Mouse (Mus musculus) embryonic stem cell, embryonic (primary cell): ENCODE measurements around the gene Txndc16.

Experiments used
- CTCF ChIA-PET, 4 experiments: fragments of 300-600 bp in 2 of 4; fragments of 350-600 bp in 2 of 4; sonication (Branson Sonifier 250); formaldehyde crosslinking; loops; one replicate each; lab custom pipeline; 2022; ENCODE audit warnings: inconsistent platforms in 2 of 4; lab: Charles Lee
- POLR2A ChIA-PET, 4 experiments: fragments of 300-600 bp in 2 of 4; fragments of 350-600 bp in 2 of 4; sonication (Branson Sonifier 250); formaldehyde crosslinking; loops; one replicate each; lab custom pipeline; 2022; ENCODE audit warnings: antibody characterized with exemption in 4 of 4, inconsistent platforms in 1 of 4; lab: Charles Lee

Txndc16 gene

DNA sequence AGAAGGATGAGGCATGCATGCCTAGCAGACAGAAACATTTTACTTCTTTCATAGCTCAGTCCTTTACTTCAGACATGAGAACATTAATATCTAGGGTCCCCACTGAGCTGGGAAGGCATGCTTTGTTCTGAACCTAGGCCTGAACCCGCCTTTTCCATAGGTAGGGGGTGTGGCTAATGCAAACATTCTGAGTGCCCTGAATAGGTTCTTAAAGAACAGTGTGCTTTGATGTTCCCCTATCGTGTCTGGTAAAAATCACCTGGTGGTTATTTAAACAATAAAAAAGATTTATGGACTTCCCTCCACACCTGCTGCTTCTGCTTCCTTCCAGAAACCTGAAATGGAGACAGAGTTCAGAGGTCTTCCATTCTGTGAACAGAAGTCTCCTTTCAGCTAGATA lies 40.9 kb downstream of the Txndc16 start:
- CTCF ChIA-PET: interaction anchor here in 1 of 4 experiments (0.6 kb wide), 1 partner anchor 480 kb away, joined by 4 read pairs; no protein-coding TSS in a partner anchor

DNA sequence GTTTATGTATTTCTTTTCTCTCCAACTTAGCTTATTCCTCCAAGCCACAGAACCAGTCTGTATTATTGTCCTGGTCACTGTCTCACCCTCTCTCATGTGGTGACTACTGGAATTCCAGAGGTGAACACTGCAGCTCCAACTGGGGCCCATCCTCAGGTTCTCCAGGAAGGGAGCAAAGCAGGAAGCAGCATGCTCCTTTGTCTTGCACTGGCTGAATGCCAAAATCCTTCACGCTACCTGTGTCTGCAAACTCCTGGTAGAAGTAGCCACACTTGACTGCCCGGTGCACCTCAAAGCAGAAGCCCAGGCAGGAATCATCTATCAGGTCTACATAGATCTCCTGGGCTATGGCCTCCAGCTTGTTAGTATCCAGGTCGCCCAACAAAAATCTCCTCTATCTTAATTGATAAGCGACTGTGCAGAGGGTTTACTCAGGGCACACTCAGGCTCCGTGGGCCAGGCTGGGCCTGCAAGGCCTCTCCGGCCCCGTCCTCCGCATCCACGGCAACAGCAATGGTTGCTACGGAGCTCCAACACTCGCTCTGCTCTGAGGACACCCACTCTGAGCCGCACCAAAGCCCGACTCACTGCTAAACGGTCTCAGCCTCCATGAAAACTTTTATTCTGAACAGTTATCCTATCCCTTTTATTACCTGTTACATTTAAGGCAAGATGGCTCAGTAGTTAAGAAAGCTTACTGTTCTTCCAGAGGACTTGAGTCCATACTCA lies 45.0 kb downstream of the Txndc16 start:
- ChIA-PET CTCF (interaction anchor here in 1 of 4 experiments (0.6 kb wide), 1 partner anchor 603 kb away, joined by 4 read pairs; no protein-coding TSS in a partner anchor), POLR2A (interaction anchor here in 1 of 4 experiments (1.5 to 1.9 kb wide), 2 partner anchors 44 to 46 kb away, joined by 5 read pairs; partner anchors contain the start of gene Gpr137c)

More for the DNA sequence above, 40.9 kb downstream of the Txndc16 start:
- POLR2A ChIA-PET: interaction anchor here in 1 of 4 experiments (1.1 kb wide), 1 partner anchor 40 kb away, joined by 4 read pairs; the partner anchor contains the start of gene Gpr137c

DNA sequence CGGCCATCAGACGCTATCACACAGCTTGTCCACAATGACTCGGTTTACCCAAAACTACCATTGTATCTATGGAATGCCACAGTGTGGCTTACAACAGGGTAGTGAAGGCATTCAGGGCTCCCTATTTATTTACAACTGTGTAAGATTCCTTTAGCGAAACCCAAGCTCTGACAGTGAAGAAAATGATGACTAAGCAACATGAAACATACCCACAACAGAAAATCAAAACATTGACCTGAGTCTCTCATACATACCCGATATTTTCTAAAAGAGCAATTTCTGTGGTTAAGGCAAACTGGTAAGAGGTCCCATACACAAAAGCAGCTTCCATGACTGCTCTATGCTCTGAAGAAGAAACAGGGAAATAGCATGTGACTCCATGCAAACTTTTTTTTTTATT lies 47.9 kb downstream of the Txndc16 start:
- POLR2A ChIA-PET: interaction anchor here in 1 of 4 experiments (0.9 kb wide), 1 partner anchor 48 kb away, joined by 3 read pairs; no protein-coding TSS in a partner anchor
- CTCF ChIA-PET: no interaction called here

DNA sequence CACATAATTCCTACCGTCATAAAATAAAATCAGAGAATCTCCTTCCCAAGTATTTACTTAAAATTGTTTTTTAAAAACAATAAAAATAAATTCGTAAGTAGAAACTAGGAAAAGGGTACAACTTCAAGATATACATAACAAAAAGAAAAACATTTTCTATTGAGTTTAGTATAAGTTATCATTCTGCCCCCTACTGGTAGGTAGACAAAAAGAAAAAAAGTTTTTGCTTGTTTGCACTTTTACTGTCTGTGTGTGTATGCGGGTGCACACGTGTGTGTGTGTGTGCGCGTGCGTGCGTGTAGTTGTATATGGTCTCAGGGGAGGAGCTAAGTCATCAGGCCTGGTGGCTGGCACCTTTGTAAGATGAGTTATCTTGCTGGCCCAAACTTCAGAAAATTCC lies 52.8 kb downstream of the Txndc16 start:
- ChIA-PET POLR2A (no interaction called here), CTCF (interaction anchor here in 3 of 4 experiments (0.6 to 1.2 kb wide), 3 partner anchors 9 to 198 kb away, joined by 3 to 4 read pairs (median 3); no protein-coding TSS in a partner anchor)

DNA sequence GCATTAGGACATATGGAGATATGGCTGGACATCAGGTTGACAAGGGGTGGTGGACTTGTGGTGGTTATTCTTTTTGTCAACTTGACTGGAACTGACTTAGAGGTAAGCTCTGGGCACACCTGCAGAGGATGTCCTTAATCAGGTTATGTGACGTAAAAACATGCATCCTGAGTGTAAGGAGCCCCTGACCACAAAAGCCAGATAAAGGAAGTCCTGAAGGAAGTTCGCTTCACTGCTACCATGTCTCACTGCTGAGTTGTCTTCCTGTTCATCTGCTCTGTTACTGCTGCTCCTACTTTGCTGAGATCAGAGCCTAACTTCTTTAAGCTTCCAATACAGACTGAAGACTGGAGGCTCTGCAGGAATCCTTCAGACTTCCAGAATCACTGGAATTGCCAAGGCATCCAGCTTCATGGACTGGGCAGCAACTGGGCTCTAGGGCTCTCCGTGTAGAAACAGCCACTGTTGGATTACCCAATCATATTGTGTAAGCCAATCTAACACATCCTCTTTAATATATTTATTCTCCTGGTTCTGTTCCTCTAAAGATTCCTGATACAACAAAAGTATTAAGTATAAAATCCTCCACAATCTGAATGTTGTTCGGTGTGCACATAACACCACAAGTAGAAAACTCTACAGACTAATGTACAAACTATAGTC lies 64.5 kb downstream of the Txndc16 start:
- CTCF ChIA-PET: interaction anchor here in 1 of 4 experiments (0.6 kb wide), 1 partner anchor 136 kb away, joined by 5 read pairs; no protein-coding TSS in a partner anchor
- POLR2A ChIA-PET: no interaction called here

DNA sequence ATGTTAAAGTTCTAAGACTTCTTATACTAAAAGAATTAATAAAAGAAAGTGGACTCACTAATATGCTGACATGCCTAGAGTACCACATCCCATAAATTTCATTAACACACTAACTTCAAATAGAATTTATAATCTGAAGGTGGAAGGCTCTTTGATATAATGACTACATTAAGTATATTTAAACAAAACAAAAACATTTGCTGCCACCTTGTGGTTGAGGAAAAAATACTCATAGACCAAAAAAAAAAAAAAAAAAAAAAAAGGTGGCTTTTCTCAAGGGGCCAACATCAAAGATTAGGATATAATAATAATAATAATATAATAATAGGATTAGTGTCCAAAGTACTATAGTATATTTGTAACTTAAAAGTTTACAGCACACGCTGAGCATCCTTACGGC lies 66.9 kb downstream of the Txndc16 start:
- POLR2A ChIA-PET: no interaction called here

DNA sequence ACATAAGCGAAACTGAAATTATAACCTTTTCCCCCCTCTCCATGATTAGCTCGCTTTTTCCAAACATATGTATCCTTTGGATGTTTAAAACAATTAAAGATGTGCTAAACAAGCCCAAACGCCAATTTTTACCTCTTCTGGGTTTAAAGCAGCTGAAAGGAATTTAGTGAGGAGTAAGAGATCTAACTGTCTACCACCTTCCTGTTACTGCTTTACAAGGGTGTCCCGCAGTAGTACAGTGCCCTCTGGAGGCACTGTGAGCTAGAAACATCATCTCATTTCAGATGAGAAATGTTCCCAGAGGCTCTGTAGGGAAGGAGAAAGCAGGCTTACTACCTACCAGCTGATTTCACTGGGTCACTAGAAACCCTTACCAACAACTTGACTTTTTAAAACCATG lies 77.6 kb downstream of the Txndc16 start:
- CTCF ChIA-PET: interaction anchor here (0.6 to 1.6 kb wide), 13 partner anchors 16 to 276 kb away, joined by 3 to 30 read pairs (median 4); no protein-coding TSS in a partner anchor

More for the DNA sequence above, 66.9 kb downstream of the Txndc16 start:
- CTCF ChIA-PET: no interaction called here

DNA sequence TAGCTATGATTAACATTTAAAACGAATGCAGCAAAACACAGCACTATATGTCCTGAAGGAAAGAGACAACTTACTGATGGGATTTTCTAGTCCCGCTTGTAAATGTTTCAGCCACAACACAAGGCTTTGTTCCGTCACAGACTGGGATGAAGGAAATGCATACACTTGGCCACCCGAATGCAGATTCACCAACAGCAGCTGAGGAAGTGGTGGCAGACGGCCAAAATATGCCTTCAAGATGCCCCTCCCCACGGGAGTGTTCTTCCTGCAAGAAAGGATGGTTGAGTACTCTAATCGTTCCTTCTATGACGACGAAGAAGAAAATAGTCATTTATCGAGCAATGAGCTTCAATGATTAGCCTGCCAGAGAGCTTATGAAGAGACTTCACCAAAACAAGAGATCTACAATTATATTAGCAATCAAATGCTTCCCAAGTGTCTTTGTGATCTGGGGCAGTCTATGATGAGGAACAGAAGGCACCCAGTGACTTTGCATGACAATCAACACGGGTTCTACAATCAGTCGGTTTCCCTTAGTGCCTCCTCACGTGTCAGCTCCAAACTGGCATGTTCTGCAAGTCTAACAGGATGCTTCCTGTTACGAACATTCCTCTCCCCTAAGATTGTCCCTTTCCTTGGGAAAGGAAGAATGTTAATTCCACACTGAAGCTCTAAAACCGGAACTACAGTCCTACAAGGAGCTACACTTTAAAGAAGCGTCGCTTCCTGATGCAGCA lies 79.6 kb downstream of the Txndc16 start:
- ChIA-PET POLR2A (interaction anchor here in 2 of 4 experiments (1.0 to 1.6 kb wide), 3 partner anchors 79 to 158 kb away, joined by 3 to 4 read pairs (median 3); partner anchors contain the start of gene Gpr137c (in 1 of the 2)), CTCF (interaction anchor here in 3 of 4 experiments (0.6 to 1.7 kb wide), 5 partner anchors 27 to 411 kb away, joined by 3 to 6 read pairs (median 4); no protein-coding TSS in a partner anchor)

More for the DNA sequence above, 77.6 kb downstream of the Txndc16 start:
- POLR2A ChIA-PET: interaction anchor here in 1 of 4 experiments (0.9 kb wide), 1 partner anchor 165 kb away, joined by 3 read pairs; no protein-coding TSS in a partner anchor

DNA sequence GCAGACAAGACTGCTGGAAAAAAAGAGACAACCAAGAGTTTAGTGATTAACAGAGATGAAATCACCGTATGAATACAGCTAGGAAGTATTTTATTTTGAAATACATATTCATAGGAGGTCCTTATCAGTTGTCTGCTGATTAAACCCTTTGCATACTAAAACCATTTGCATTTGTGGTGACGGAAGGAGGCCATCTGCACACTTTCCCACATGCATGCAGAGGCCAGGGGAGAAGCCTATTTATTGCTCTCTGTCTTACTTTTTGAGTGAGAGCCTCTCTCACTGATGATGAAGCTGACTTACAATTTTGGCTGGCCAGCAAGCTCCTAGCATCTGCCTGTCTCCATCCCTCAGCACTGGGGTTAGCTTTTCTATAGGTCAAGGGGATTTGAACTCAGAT lies 84.2 kb downstream of the Txndc16 start:
- POLR2A ChIA-PET: no interaction called here
- CTCF ChIA-PET: no interaction called here

DNA sequence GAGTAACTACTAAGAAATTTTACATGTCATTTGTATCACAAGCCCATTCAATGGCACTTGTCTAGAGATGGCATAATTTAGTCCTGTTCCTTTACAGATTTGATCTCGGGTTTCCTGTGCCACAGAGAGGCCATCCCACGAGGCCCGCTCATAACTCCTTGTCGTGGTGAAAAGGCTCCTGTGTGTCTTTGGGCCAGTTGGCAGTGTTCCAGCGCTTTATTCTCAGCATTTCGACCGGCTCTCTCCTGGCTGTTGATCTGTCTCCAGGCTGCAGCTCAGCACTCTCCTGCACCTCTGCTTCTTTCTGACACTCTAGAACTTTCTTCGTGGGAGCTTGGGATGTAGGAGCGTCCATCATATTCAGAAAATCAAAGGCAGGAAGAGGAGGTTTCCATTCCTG lies 84.6 kb downstream of the Txndc16 start:
- ChIA-PET POLR2A (interaction anchor here in 1 of 4 experiments (1.0 kb wide), 1 partner anchor 28 kb away, joined by 3 read pairs; no protein-coding TSS in a partner anchor), CTCF (no interaction called here)

DNA sequence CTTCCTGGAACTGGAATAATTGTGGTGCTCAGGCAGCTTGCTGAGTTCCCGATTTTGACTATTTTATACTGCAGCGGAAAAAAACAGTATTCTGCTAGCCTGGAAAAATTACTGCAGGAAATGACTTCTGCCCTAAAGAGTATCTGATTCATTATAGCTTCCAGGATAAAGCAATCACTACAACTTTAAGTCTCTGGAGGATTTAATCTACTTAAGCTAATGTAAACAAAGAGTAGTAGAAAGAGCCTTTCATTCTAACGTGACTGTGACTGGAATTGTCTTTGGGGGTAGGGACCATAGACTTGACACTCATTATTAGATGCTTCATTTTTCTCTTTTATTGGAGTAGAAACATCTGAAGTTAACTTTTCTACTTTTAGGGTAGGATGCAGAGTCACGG lies 101.8 kb downstream of the Txndc16 start:
- POLR2A ChIA-PET: no interaction called here
- CTCF ChIA-PET: no interaction called here

DNA sequence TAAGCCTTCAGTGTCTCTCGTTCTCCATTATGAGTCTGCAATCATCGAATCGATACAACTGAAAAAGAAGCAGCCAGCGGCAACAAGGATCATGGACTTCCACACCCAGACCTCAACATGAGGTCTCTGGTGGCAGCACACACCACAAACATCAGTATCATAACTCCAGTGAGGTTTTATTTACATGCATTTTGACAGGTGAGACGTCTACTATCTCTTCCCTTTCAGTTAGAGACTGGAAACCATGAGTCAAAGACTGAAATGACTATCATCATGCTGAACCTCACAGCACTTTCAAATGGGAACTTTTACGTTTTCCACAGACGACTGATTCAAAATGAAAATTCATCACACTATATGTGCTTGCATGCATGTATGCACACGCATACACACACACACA lies 117.9 kb downstream of the Txndc16 start:
- ChIA-PET CTCF (no interaction called here), POLR2A (no interaction called here)

DNA sequence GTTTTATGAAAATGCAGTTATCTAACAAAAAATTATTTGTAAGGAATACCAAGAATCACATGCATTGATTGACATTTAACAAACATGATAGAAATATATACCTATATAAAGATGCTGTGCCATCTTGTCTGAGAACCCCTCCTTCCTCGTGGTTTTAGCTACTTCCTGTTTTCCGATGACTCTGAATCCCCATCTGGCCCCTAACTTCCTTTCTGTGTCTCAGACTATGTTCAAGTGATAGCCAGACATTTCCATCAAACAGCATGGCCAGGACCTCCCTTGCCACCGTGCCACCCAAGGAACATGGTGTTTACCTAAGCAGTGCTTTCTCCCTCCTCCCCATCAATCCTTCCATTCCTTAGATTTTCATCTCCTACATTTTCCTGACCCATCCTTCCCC lies 127.8 kb downstream of the Txndc16 start:
- POLR2A ChIA-PET: no interaction called here
- CTCF ChIA-PET: no interaction called here

DNA sequence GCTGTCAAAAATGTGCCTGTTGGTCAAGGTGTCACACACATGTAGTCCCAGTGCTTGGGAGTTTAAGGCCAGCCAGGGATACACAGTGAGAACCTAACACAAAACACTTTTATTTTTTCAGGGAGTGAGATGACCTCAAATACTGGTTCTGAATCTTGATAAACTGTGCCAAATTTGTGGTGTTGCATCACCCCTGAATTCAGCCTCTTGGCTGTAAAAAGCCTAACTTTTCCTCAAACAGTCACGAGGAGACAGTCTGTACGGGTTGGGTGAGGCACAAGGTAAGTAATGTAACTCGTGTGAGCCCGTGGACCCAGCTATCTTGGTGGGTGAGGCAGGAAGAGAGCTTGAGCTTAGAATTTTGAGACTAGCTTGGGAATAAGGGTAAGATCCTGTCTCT lies 130.1 kb downstream of the Txndc16 start:
- CTCF ChIA-PET: no interaction called here
- POLR2A ChIA-PET: no interaction called here

DNA sequence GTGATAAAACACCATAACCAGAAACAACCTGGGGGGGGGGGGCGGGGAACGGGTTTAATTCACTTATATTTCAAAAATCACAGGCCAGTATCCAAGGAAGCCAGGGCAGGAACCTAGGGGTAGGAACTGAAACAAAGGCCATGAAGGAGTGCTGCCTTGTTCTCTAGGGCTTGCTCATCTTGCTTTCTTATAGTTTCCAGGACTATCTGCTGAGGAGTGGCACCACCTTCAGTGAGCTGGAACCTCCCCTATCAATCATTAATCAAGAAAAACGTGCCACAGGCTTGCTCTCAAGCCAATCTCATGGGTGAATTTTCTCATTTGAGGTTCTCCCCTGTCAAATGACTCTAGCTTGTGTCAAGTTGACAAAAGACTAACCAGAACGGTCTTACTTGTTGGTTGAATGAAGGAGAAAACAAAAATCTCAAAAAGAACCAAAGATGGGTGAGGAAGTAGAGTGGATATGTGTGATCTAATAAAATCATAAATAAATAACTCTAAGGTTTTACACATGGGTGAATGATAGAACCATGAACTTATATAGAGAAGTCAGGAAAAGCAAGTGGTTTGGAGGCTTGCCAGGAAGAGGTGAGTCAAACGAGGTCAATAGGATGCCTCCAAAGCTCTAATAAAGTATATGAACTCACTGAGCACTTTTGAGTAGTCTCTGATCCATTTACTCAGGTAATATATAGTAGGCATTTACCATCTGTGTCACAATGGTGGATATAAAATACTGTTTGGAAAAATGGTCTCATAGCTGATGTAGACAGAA lies 134.3 kb downstream of the Txndc16 start:
- ChIA-PET CTCF (no interaction called here), POLR2A (no interaction called here)

DNA sequence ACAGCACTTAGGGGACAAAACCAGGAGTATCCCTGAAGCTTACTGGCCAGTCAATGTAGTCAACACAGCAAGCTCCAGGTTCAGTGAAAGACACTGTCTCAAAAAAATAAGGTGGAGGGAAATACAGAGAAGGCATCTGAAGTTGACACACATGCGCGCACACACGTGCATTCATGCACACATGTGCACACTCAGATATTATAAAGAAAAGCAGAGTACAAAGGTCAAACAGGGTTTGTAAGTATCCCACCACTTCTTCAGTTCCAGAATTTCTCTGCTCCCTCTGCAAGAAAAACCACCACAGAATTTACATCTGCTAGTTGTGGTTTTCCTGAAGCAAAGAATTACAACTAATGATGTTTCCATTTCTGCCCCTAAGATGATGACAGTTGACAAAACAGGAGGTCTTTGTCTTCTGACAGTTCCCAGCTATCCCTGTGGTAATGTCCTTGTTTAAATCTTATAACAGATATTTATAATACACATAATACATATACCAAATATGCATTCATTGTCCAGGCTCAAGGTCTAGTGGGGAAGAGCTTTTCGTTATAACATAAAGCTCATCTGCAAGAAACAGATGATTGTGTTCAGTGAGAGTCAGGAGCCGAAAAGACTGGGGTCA lies 135.4 kb downstream of the Txndc16 start:
- CTCF ChIA-PET: interaction anchor here in 1 of 4 experiments (0.6 kb wide), 1 partner anchor 137 kb away, joined by 9 read pairs; no protein-coding TSS in a partner anchor
- POLR2A ChIA-PET: no interaction called here

DNA sequence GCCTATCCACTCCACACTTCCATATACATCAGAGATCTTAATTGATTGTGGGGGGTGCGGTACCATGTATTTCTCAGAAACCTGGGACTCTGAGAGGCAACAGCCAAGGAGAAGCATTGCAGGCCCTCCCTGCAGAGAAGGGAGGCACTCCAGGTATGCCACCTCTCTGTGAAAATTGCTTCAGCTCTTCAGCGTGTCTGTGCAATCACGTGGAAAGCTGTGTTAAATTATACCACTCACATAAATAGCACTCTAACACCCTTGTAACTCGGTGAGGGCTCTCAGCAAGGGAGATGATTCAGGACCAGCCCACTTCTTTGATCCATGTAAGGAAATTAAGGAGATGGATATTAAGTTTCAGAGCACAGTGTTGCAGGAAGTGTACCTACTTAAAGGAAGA lies 136.6 kb downstream of the Txndc16 start:
- POLR2A ChIA-PET: interaction anchor here in 1 of 4 experiments (0.6 kb wide), 1 partner anchor 245 kb away, joined by 3 read pairs; no protein-coding TSS in a partner anchor

More for the DNA sequence above, 136.6 kb downstream of the Txndc16 start:
- CTCF ChIA-PET: no interaction called here
